Comparison of ENCODE assay signal across 11 mouse cellular contexts in genomic region chr9:52368911-52369310, GRCm38 (mm10).
DNase-seq lines count a peak whose midpoint lies in the region; ATAC-seq lines count a peak whose summit lies in the region.
"Had no signal": no experiment of that assay in that cellular context is flagged by ENCODE, and none has a peak within 500 bp of the region (broad histone marks: within the 10 kb centered on the region; RNA-seq: fewer than 3 reads in every experiment).

No protein-coding gene starts in this region.

- no peaks in the 10 kb centered on the region for H3K9me3 ChIP-seq in embryonic facial prominence, embryonic 14.5 days (ENCODE audit: control insufficient read depth, low read length)
- no peaks in the 10 kb centered on the region for H3K9me3 ChIP-seq in hindbrain, embryonic 16.5 days (ENCODE audit: control insufficient read depth, low read length)
- H3K9me3 ChIP-seq: heart, embryonic 10.5 days; limb, embryonic 13.5 days had no signal

- H3K4me3 ChIP-seq in embryonic facial prominence, embryonic 14.5 days (ENCODE audit: low read depth, low read length): no peak overlapping the region
- H3K4me3 ChIP-seq in hindbrain, embryonic 16.5 days (ENCODE audit: low read length): no peak overlapping the region
- H3K4me3 ChIP-seq: heart, embryonic 10.5 days; limb, embryonic 13.5 days had no signal

- intact Hi-C loops in heart, postnatal 14 days (cut with DNase I): no loop called here

- peak; percentile 12; the same call in 1 of the 2 replicates for ATAC-seq in embryonic facial prominence, embryonic 14.5 days (ENCODE audit: low read depth)
- peak; percentile 63; the same call in 1 of the 2 replicates for ATAC-seq in hindbrain, embryonic 16.5 days

- no peak overlapping the region for H3K27ac ChIP-seq in embryonic facial prominence, embryonic 14.5 days (replicated peaks; ENCODE audit: low read depth, low read length)
- H3K27ac ChIP-seq in hindbrain, embryonic 16.5 days (ENCODE audit: low read depth, low read length): no peak overlapping the region
- H3K27ac ChIP-seq: heart, embryonic 10.5 days; limb, embryonic 13.5 days had no signal

- H3K27me3 ChIP-seq in embryonic facial prominence, embryonic 14.5 days (replicated peaks; ENCODE audit: control insufficient read depth, insufficient read depth, low read length): 0 out of 2 replicates have a peak, but pooled peaks cover 2% of the 10 kb centered on the region
- no peaks in the 10 kb centered on the region for H3K27me3 ChIP-seq in hindbrain, embryonic 16.5 days (replicated peaks; ENCODE audit: control insufficient read depth, insufficient read depth, low read length)
- H3K27me3 ChIP-seq: limb, embryonic 13.5 days had no signal

- DNase-seq in layer of hippocampus, adult 8-10 months (ENCODE audit: low spot score in 2 of 2): peak; percentile 7 to 22
- no peak for DNase-seq in layer of hippocampus, postnatal 25 days (ENCODE audit: extremely low spot score in 1 of 2, low spot score in 1 of 2)
- peak; percentile 45 for DNase-seq in embryonic facial prominence, embryonic 14.5 days (ENCODE audit: low spot score)
- DNase-seq in retina, postnatal 1 day: peak; percentile 94
- DNase-seq in spleen, adult 12 weeks (ENCODE audit: low spot score): no peak
- DNase-seq in heart, postnatal 14 days: no peak
- DNase-seq: kidney, postnatal 36 days; lung, embryonic 14.5 days had no signal

- H3K4me1 ChIP-seq in embryonic facial prominence, embryonic 14.5 days (ENCODE audit: control insufficient read depth, insufficient read depth, low read length): no peaks in the 10 kb centered on the region
- H3K4me1 ChIP-seq in hindbrain, embryonic 16.5 days (ENCODE audit: control insufficient read depth, insufficient read depth, low read depth, low read length): peaks cover 5% of the 10 kb centered on the region
- H3K4me1 ChIP-seq: heart, embryonic 10.5 days; limb, embryonic 13.5 days had no signal

- H3K4me2 ChIP-seq in embryonic facial prominence, embryonic 14.5 days (ENCODE audit: low read depth, low read length): no peak overlapping the region
- no peak overlapping the region; the same call in 1 of the 2 replicates for H3K4me2 ChIP-seq in hindbrain, embryonic 16.5 days (ENCODE audit: low read length)
- H3K4me2 ChIP-seq: limb, embryonic 13.5 days; lung, embryonic 14.5 days had no signal

- no peaks in the 10 kb centered on the region for H3K36me3 ChIP-seq in embryonic facial prominence, embryonic 14.5 days (ENCODE audit: control insufficient read depth, insufficient read depth, low read length)
- H3K36me3 ChIP-seq in hindbrain, embryonic 16.5 days (ENCODE audit: control insufficient read depth, insufficient read depth, low read length): no peaks in the 10 kb centered on the region
- H3K36me3 ChIP-seq: heart, embryonic 10.5 days; limb, embryonic 13.5 days had no signal

- H3K9ac ChIP-seq in embryonic facial prominence, embryonic 14.5 days (ENCODE audit: low read depth, low read length): no peak overlapping the region
- H3K9ac ChIP-seq in hindbrain, embryonic 16.5 days (ENCODE audit: low read depth, low read length): no peak overlapping the region
- H3K9ac ChIP-seq: limb, embryonic 13.5 days; lung, embryonic 14.5 days had no signal

- WGBS in embryonic facial prominence, embryonic 14.5 days: 40% methylated on average over 9 of the region's 9 CpGs
- WGBS in hindbrain, embryonic 16.5 days: 24% methylated on average over 9 of the region's 9 CpGs

Comparison
In these comparisons a context has a peak if more than half of its experiments do, and no peak if none do; other contexts are left out.
1. DNase-seq: peak in layer of hippocampus, adult 8-10 months (2 of 2), embryonic facial prominence, embryonic 14.5 days (single experiment) and retina, postnatal 1 day (single experiment); none in layer of hippocampus, postnatal 25 days (0 of 2), spleen, adult 12 weeks (single experiment) and heart, postnatal 14 days (0 of 2).